11 mouse cellular contexts compared by ENCODE assay signal in genomic region chr14:55003878-55004855, GRCm38 (mm10). TPM values are rescaled to one million over a fixed set of nuclear protein-coding genes. Genes with fewer than 3 reads are reported as not detected.
DNase-seq lines count a peak whose midpoint lies in the region; ATAC-seq and TF ChIP-seq lines count a peak whose summit lies in the region.
"Had no signal": no experiment of that assay in that cellular context is flagged by ENCODE, and none has a peak within 500 bp of the region (broad histone marks: within the 10 kb centered on the region; RNA-seq: fewer than 3 reads in every experiment).

No protein-coding gene starts in this region.

- H3K9ac ChIP-seq in stomach, postnatal 0 days (ENCODE audit: low read length) = no peak overlapping the region

- H3K4me2 ChIP-seq in stomach, postnatal 0 days (replicated peaks; ENCODE audit: low read depth) = no peak overlapping the region

- no peaks in the 10 kb centered on the region for H3K27me3 ChIP-seq in stomach, postnatal 0 days (ENCODE audit: control insufficient read depth, insufficient read depth, low read length)

- TF ChIP-seq CTCF in stomach, postnatal 0 days (IDR thresholded peaks at IDR 0.05; ENCODE audit: low read depth) = no peak

- no peaks in the 10 kb centered on the region for H3K36me3 ChIP-seq in stomach, postnatal 0 days (ENCODE audit: control insufficient read depth, insufficient read depth, low read length)

- peak overlapping the region; percentile 31; the same call in 1 of the 2 replicates for H3K27ac ChIP-seq in stomach, postnatal 0 days (replicated peaks)
- H3K27ac ChIP-seq: macrophage had no signal

- no peak overlapping the region for H3K4me3 ChIP-seq in stomach, postnatal 0 days (ENCODE audit: low read depth, low read length)

- no peak for TF ChIP-seq EP300 in stomach, postnatal 0 days (optimal IDR thresholded peaks at IDR 0.05)

- intact Hi-C loops in heart, postnatal 25 days (cut with DNase I) = no loop called here

- peak; percentile 52 for ATAC-seq in stomach, postnatal 0 days (ENCODE audit: low FRiP score, low TSS enrichment)

- no peaks in the 10 kb centered on the region for H3K4me1 ChIP-seq in stomach, postnatal 0 days (replicated peaks; ENCODE audit: control insufficient read depth, insufficient read depth)

- no peaks in the 10 kb centered on the region for H3K9me3 ChIP-seq in stomach, postnatal 0 days (ENCODE audit: control insufficient read depth, low read length)

- WGBS in stomach, postnatal 0 days = 69% methylated on average over 18 of the region's 18 CpGs

- peak; percentile 37 to 46 for DNase-seq in cerebellum, postnatal 10 days
- no peak for DNase-seq in cerebellum, adult 11-12 months
- peak; percentile 44 for DNase-seq in ovary, postnatal 36 days (ENCODE audit: low spot score)
- no peak for DNase-seq in ovary, postnatal 14 days (ENCODE audit: low spot score)
- peak; percentile 44 for DNase-seq in heart, postnatal 25 days (ENCODE audit: low spot score)
- peak; percentile 47 for DNase-seq in stomach, postnatal 0 days (ENCODE audit: low spot score)
- no peak for DNase-seq in right cerebral cortex, postnatal 25 days
- DNase-seq in layer of hippocampus, postnatal 25 days (ENCODE audit: extremely low spot score in 1 of 2, low spot score in 1 of 2) = no peak
- DNase-seq: kidney, postnatal 36 days; right cerebral cortex, postnatal 14 days had no signal

RNA-seq across cellular contexts. Expression of gene Myh7, which starts 9.7 kb away (rescaled TPM):
- total RNA-seq in heart, postnatal 25 days (2021) = 1,000 to 10,000 TPM; 2,164 to 2,361 TPM
- 1.4 and 2.4 TPM in 2 replicates for polyA plus RNA-seq in stomach, postnatal 0 days (2015; fragmentation: Nextera tagmentation; extraction: Ambion mirVana)
- total RNA-seq in layer of hippocampus, postnatal 25 days (2021) = 10 to 100 TPM in 1 of 2 experiments, 1 to 10 TPM in 1; 7.8 to 10.3 TPM
- polyA plus RNA-seq: macrophage had no signal

RNA-seq across cellular contexts. Expression of gene Ngdn, which starts 11.1 kb away (rescaled TPM):
- 10 to 100 TPM; 26.0 to 27.0 TPM for total RNA-seq in heart, postnatal 25 days (2021)
- 54.4 and 55.2 TPM in 2 replicates for polyA plus RNA-seq in stomach, postnatal 0 days (2015; fragmentation: Nextera tagmentation; extraction: Ambion mirVana)
- total RNA-seq in layer of hippocampus, postnatal 25 days (2021) = 10 to 100 TPM; 31.4 to 31.8 TPM

RNA-seq across cellular contexts. Expression of gene Gm17428, which starts 27.4 kb away (rescaled TPM):
- total RNA-seq in heart, postnatal 25 days (2021) = not detected
- not detected in 2 replicates for polyA plus RNA-seq in stomach, postnatal 0 days (2015; fragmentation: Nextera tagmentation; extraction: Ambion mirVana)
- not detected for total RNA-seq in layer of hippocampus, postnatal 25 days (2021)
- polyA plus RNA-seq: macrophage had no signal

RNA-seq across cellular contexts. Expression of gene Myh6, which starts 37.4 kb away (rescaled TPM):
- over 10,000 TPM; 23,221 to 24,394 TPM for total RNA-seq in heart, postnatal 25 days (2021)
- 0.27 and 0.29 TPM in 2 replicates for polyA plus RNA-seq in stomach, postnatal 0 days (2015; fragmentation: Nextera tagmentation; extraction: Ambion mirVana)
- total RNA-seq in layer of hippocampus, postnatal 25 days (2021) = 1 to 10 TPM; 1.4 to 4.8 TPM
- polyA plus RNA-seq: macrophage had no signal

Comparison
In these comparisons a context has a peak if more than half of its experiments do, and no peak if none do; other contexts are left out.
1. DNase-seq: peak in cerebellum, postnatal 10 days (2 of 2), ovary, postnatal 36 days (single experiment), heart, postnatal 25 days (single experiment) and stomach, postnatal 0 days (single experiment); none in cerebellum, adult 11-12 months (single experiment), ovary, postnatal 14 days (single experiment), right cerebral cortex, postnatal 25 days (single experiment) and layer of hippocampus, postnatal 25 days (0 of 2).
2. RNA of gene Myh7, which starts 9.7 kb away (total RNA-seq): 2,164 to 2,361 TPM in heart, postnatal 25 days; 7.8 to 10.3 TPM in layer of hippocampus, postnatal 25 days; every median in the first group is over 100 times any median in the second.